7 mouse cellular contexts compared by ENCODE assay signal in genomic region chr2:179442541-179443225, GRCm38 (mm10). TPM values are rescaled to one million over a fixed set of nuclear protein-coding genes. Genes with fewer than 3 reads are reported as not detected.
DNase-seq lines count a peak whose midpoint lies in the region; ATAC-seq and TF ChIP-seq lines count a peak whose summit lies in the region.

No protein-coding gene starts in this region.

- intact Hi-C loops in left cerebral cortex, postnatal 4 days (cut with DNase I), result loop anchor here (5.0 to 10.0 kb wide), 5 partner anchors 432 to 938 kb away; no protein-coding TSS in a partner anchor

- DNase-seq in ES-E14 (ENCODE audit: low read depth, low spot score), result no peak
- peak; percentile 17 for DNase-seq in adrenal gland, adult 8-10 months
- peak; percentile 74 for DNase-seq in forebrain, embryonic 10.5 days (ENCODE audit: extremely low spot score, low spot score)
- DNase-seq in heart, postnatal 4 days, result peak; percentile 38
- DNase-seq in left cerebral cortex, postnatal 4 days, result peak; percentile 64
- DNase-seq in mesoderm, embryonic 11.5 days (ENCODE audit: low read depth, low spot score), result peak; percentile 72

- H3K9ac ChIP-seq in ES-E14 (ENCODE audit: insufficient read depth, low read depth, low read length, poor library complexity, severe bottlenecking), result peak overlapping the region; percentile 70
- peak overlapping the region; percentile 69 for H3K9ac ChIP-seq in stomach, embryonic 16.5 days (ENCODE audit: low read length)

- no peaks in the 10 kb centered on the region for H3K36me3 ChIP-seq in ES-E14 (ENCODE audit: control insufficient read depth, insufficient read depth, low read length, poor library complexity, severe bottlenecking)
- H3K36me3 ChIP-seq in forebrain, embryonic 10.5 days (replicated peaks), result peaks cover 28% of the 10 kb centered on the region
- H3K36me3 ChIP-seq in stomach, embryonic 16.5 days (ENCODE audit: control insufficient read depth, insufficient read depth, low read length), result no peaks in the 10 kb centered on the region

- peak; percentile 59 for ATAC-seq in stomach, embryonic 16.5 days (ENCODE audit: insufficient read depth, low FRiP score)

- in situ Hi-C loops in ES-E14 (cut with MboI; ENCODE audit: low sequenced_read_pairs in 2 of 2, unreplicated experiment in 2 of 2), result no loop called here

- H3K27me3 ChIP-seq in forebrain, embryonic 10.5 days (ENCODE audit: poor library complexity, severe bottlenecking), result peaks cover 68% of the 10 kb centered on the region
- H3K27me3 ChIP-seq in stomach, embryonic 16.5 days (ENCODE audit: control insufficient read depth, insufficient read depth, low read length), result peaks cover 25% of the 10 kb centered on the region

- H3K9me3 ChIP-seq in ES-E14 (ENCODE audit: control insufficient read depth, insufficient read depth, low read depth, low read length), result no peaks in the 10 kb centered on the region
- no peaks in the 10 kb centered on the region for H3K9me3 ChIP-seq in forebrain, embryonic 10.5 days
- H3K9me3 ChIP-seq in stomach, embryonic 16.5 days (replicated peaks; ENCODE audit: control insufficient read depth, low read length), result no peaks in the 10 kb centered on the region

- H3K27ac ChIP-seq in ES-E14 (ENCODE audit: insufficient read depth, low read depth, low read length, poor library complexity, severe bottlenecking), result no peak overlapping the region
- H3K27ac ChIP-seq in forebrain, embryonic 10.5 days, result peak overlapping the region; percentile 90
- no peak overlapping the region for H3K27ac ChIP-seq in stomach, embryonic 16.5 days (ENCODE audit: low read length)

- H3K4me3 ChIP-seq in ES-E14 (ENCODE audit: insufficient read depth in 1 of 2, low read depth in 1 of 2, low read length in 2 of 2, poor library complexity in 1 of 2, severe bottlenecking in 1 of 2), result peak overlapping the region; percentile 72 to 90
- H3K4me3 ChIP-seq in forebrain, embryonic 10.5 days, result peak overlapping the region; percentile 84
- peak overlapping the region; percentile 61 for H3K4me3 ChIP-seq in stomach, embryonic 16.5 days (replicated peaks; ENCODE audit: low read length)

- H3K4me1 ChIP-seq in ES-E14 (ENCODE audit: control insufficient read depth in 2 of 2, insufficient read depth in 2 of 2, low read length in 2 of 2, poor library complexity in 1 of 2), result peaks cover 0 to 2% of the 10 kb centered on the region in 2 experiments; a peak in 1 of 4 replicates
- peaks cover 46% of the 10 kb centered on the region for H3K4me1 ChIP-seq in forebrain, embryonic 10.5 days
- peaks cover 14% of the 10 kb centered on the region; the same call in 1 of the 2 replicates for H3K4me1 ChIP-seq in stomach, embryonic 16.5 days (ENCODE audit: control insufficient read depth, insufficient read depth, low read length)

- under 1% methylated on average over 94 of the region's 95 CpGs for WGBS in forebrain, embryonic 10.5 days
- WGBS in stomach, embryonic 16.5 days, result under 1% methylated on average over 86 of the region's 95 CpGs

- H3K4me2 ChIP-seq in stomach, embryonic 16.5 days (ENCODE audit: low read depth, low read length), result peak overlapping the region; percentile 99

TF ChIP-seq in ES-E14, 5 proteins besides CTCF, POLR2A, EP300 and RAD21:
- no peak for TF ChIP-seq MAFK (IDR thresholded peaks at IDR 0.05; ENCODE audit: insufficient read depth, low read depth, low read length)
- no peak for TF ChIP-seq ZC3H11A (IDR thresholded peaks at IDR 0.05; ENCODE audit: borderline replicate concordance, low read depth, low read length)
- TF ChIP-seq CHD2 (IDR thresholded peaks at IDR 0.05; ENCODE audit: low read depth, low read length), result no peak
- TF ChIP-seq ZNF384 (IDR thresholded peaks at IDR 0.05; ENCODE audit: low read depth, low read length), result no peak
- TF ChIP-seq HCFC1 (IDR thresholded peaks at IDR 0.05; ENCODE audit: borderline replicate concordance, insufficient read depth, low read length), result no peak

RNA-seq across cellular contexts. Expression of gene Cdh4, which starts 0.5 kb away (rescaled TPM):
- 1.7 and 1.9 TPM in 2 replicates for total RNA-seq in ES-E14 (2012; rRNA removed)
- total RNA-seq in adrenal gland, adult 8-10 months (2022), result 1 to 10 TPM; 4.6 to 8.2 (median 6.8) TPM
- polyA plus RNA-seq in forebrain, embryonic 10.5 days (2016; fragmentation: Nextera tagmentation; extraction: Ambion mirVana), result 16.0 and 17.0 TPM in 2 replicates
- total RNA-seq in heart, postnatal 4 days (2021), result 1 to 10 TPM; 2.0 to 2.2 TPM
- 10 to 100 TPM; 50.4 to 61.7 TPM for total RNA-seq in left cerebral cortex, postnatal 4 days (2021)
- polyA plus RNA-seq in stomach, embryonic 16.5 days (2015; fragmentation: Nextera tagmentation; extraction: Ambion mirVana), result 4.4 TPM in 2 replicates

Comparison
In these comparisons a context has a peak if more than half of its experiments do, and no peak if none do; other contexts are left out.
1. RNA of gene Cdh4, which starts 0.5 kb away (total RNA-seq): 50.4 to 61.7 TPM in left cerebral cortex, postnatal 4 days; 4.6 to 8.2 TPM in adrenal gland, adult 8-10 months, 2.0 to 2.2 TPM in heart, postnatal 4 days and 1.7 to 1.9 TPM in ES-E14; every median in the first group is over 4 times any median in the second.
2. Peak in every context shown above with its lines, with median percentiles within 50 percentile points of each other: H3K4me3 ChIP-seq.